Mouse (Mus musculus): Measurements from ENCODE around the gene Txndc5. TPM values are rescaled to one million over a fixed set of nuclear protein-coding genes. Genes with fewer than 3 reads are reported as not detected.

Txndc5 gene
- total and polyA plus RNA-seq, 3 experiments: 46.8 to 76.7 (median 47.1) TPM

DNA sequence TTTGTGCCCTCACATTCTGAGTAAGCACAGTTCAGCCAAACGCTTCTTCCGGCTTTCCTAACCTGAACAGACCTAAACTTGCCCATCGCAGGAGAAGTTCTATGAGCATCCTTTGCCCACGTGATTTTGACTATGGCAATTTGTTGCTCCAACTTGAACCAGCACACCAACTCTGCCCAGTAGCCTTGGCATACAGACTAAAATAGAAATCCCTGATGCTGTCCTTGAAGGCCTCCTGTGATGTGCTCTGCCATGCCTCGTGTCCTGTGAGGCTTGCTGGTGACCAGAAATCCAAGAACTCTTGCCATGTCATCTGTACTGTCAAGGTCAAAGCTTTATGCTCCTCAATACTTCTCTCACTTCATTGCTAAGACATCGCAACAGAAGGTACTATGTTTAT lies 952 bp upstream of the Txndc5 start:
- peaks cover 39% of the 10 kb centered on the region for H3K27me3 ChIP-seq (ENCODE audit: insufficient read depth, low read length)
- no peak overlapping the region for H3K4me3 ChIP-seq (ENCODE audit: low read depth, low read length)
- peaks cover 25% of the 10 kb centered on the region for H3K4me1 ChIP-seq (ENCODE audit: insufficient read depth, low read depth, low read length)
- ATAC-seq (ENCODE audit: extremely low read depth, insufficient number of reproducible peaks, low FRiP score, poor library complexity, severe bottlenecking) (no peak), DNase-seq (ENCODE audit: low spot score) (no peak)
- peaks cover 16% of the 10 kb centered on the region for H3K36me3 ChIP-seq (replicated peaks)
- TF ChIP-seq POLR2AphosphoS5 (IDR thresholded peaks at IDR 0.05; ENCODE audit: insufficient replicate concordance, low read depth, low read length): no peak
- no peak for TF ChIP-seq GATA1 (IDR thresholded peaks at IDR 0.05; ENCODE audit: borderline replicate concordance, low read length)
- TF ChIP-seq GATA2 (IDR thresholded peaks at IDR 0.05; ENCODE audit: borderline replicate concordance, low read depth, low read length): no peak
- TF ChIP-seq CTCF (IDR thresholded peaks at IDR 0.05; ENCODE audit: low read depth, low read length): no peak
- no peak for TF ChIP-seq TAL1 (conservative IDR thresholded peaks at IDR 0.05; ENCODE audit: low read depth, low read length)
- no peaks in the 10 kb centered on the region for H3K9me3 ChIP-seq (replicated peaks)

GRCm38 (mm10) chr13:38527797-38528650 lies 600 bp downstream of the Txndc5 start:
- Histone ChIP-seq H3K4me3 (ENCODE audit: low read depth, low read length) (peak overlapping the region; percentile 90), H3K4me1 (ENCODE audit: insufficient read depth, low read depth, low read length) (peaks cover 28% of the 10 kb centered on the region), H3K27me3 (ENCODE audit: insufficient read depth, low read length) (peaks cover 29% of the 10 kb centered on the region), H3K9me3 (replicated peaks) (no peaks in the 10 kb centered on the region), H3K36me3 (replicated peaks) (peaks cover 30% of the 10 kb centered on the region)
- peak; percentile 87 for DNase-seq (ENCODE audit: low spot score)
- TF ChIP-seq GATA1 (IDR thresholded peaks at IDR 0.05; ENCODE audit: borderline replicate concordance, low read length) (no peak), TAL1 (conservative IDR thresholded peaks at IDR 0.05; ENCODE audit: low read depth, low read length) (no peak), CTCF (IDR thresholded peaks at IDR 0.05; ENCODE audit: low read depth, low read length) (no peak), POLR2AphosphoS5 (IDR thresholded peaks at IDR 0.05; ENCODE audit: insufficient replicate concordance, low read depth, low read length) (no peak), GATA2 (IDR thresholded peaks at IDR 0.05; ENCODE audit: borderline replicate concordance, low read depth, low read length) (no peak)
- peak; percentile 77 for ATAC-seq (ENCODE audit: extremely low read depth, insufficient number of reproducible peaks, low FRiP score, poor library complexity, severe bottlenecking)

- Histone ChIP-seq H3K4me3 (ENCODE audit: low read depth, low read length) (peak overlapping the region; percentile 90), H3K9me3 (replicated peaks) (no peaks in the 10 kb centered on the region), H3K4me1 (ENCODE audit: insufficient read depth, low read depth, low read length) (peaks cover 29% of the 10 kb centered on the region), H3K36me3 (replicated peaks) (peaks cover 38% of the 10 kb centered on the region), H3K27me3 (ENCODE audit: insufficient read depth, low read length) (peaks cover 22% of the 10 kb centered on the region)
- ATAC-seq (ENCODE audit: extremely low read depth, insufficient number of reproducible peaks, low FRiP score, poor library complexity, severe bottlenecking) (no peak), DNase-seq (ENCODE audit: low spot score) (no peak)
- TF ChIP-seq POLR2AphosphoS5 (IDR thresholded peaks at IDR 0.05; ENCODE audit: insufficient replicate concordance, low read depth, low read length) (no peak), GATA1 (IDR thresholded peaks at IDR 0.05; ENCODE audit: borderline replicate concordance, low read length) (no peak), GATA2 (IDR thresholded peaks at IDR 0.05; ENCODE audit: borderline replicate concordance, low read depth, low read length) (no peak), CTCF (IDR thresholded peaks at IDR 0.05; ENCODE audit: low read depth, low read length) (no peak), TAL1 (conservative IDR thresholded peaks at IDR 0.05; ENCODE audit: low read depth, low read length) (no peak)
Observed at GRCm38 (mm10) chr13:38527041-38527796, 1.4 kb downstream of the Txndc5 start.

- peaks cover 49% of the 10 kb centered on the region for H3K36me3 ChIP-seq (replicated peaks)
- TF ChIP-seq POLR2AphosphoS5 (IDR thresholded peaks at IDR 0.05; ENCODE audit: insufficient replicate concordance, low read depth, low read length) (no peak), CTCF (IDR thresholded peaks at IDR 0.05; ENCODE audit: low read depth, low read length) (no peak), GATA2 (IDR thresholded peaks at IDR 0.05; ENCODE audit: borderline replicate concordance, low read depth, low read length) (no peak), GATA1 (IDR thresholded peaks at IDR 0.05; ENCODE audit: borderline replicate concordance, low read length) (no peak), TAL1 (conservative IDR thresholded peaks at IDR 0.05; ENCODE audit: low read depth, low read length) (no peak)
- no peaks in the 10 kb centered on the region for H3K9me3 ChIP-seq (replicated peaks)
- ATAC-seq (ENCODE audit: extremely low read depth, insufficient number of reproducible peaks, low FRiP score, poor library complexity, severe bottlenecking) (no peak), DNase-seq (ENCODE audit: low spot score) (no peak)
- peak overlapping the region; percentile 37; the same call in 1 of the 2 replicates for H3K4me3 ChIP-seq (ENCODE audit: low read depth, low read length)
- H3K27me3 ChIP-seq (ENCODE audit: insufficient read depth, low read length): peaks cover 15% of the 10 kb centered on the region
- peaks cover 29% of the 10 kb centered on the region for H3K4me1 ChIP-seq (ENCODE audit: insufficient read depth, low read depth, low read length)
Observed at GRCm38 (mm10) chr13:38526116-38526515, 2.5 kb downstream of the Txndc5 start.

DNA sequence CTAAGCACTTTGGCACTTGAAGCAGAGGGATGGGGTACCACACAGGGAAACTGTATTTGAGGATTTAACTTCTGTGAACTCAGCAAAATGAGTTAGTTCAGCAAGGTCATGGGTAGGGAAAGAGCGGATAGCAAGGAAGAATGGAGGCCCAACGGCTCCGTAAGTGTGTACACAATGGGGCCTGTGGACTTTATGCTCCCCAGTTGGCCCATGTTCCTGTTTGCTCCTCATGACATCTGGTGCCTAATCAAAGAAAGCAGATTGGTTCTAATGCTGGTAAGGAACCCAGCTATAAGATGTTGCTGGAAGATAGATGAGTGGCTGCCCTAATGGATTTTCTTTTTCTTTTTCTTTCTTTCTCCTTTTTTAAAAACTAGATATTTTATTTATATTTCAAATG lies 3.4 kb downstream of the Txndc5 start:
- Histone ChIP-seq H3K9me3 (replicated peaks) (no peaks in the 10 kb centered on the region), H3K4me3 (ENCODE audit: low read depth, low read length) (no peak overlapping the region), H3K4me1 (ENCODE audit: insufficient read depth, low read depth, low read length) (peaks cover 29% of the 10 kb centered on the region), H3K27me3 (ENCODE audit: insufficient read depth, low read length) (peaks cover 8% of the 10 kb centered on the region), H3K36me3 (replicated peaks) (peaks cover 58% of the 10 kb centered on the region)
- ATAC-seq (ENCODE audit: extremely low read depth, insufficient number of reproducible peaks, low FRiP score, poor library complexity, severe bottlenecking): no peak
- TF ChIP-seq TAL1 (conservative IDR thresholded peaks at IDR 0.05; ENCODE audit: low read depth, low read length) (no peak), GATA1 (IDR thresholded peaks at IDR 0.05; ENCODE audit: borderline replicate concordance, low read length) (no peak), POLR2AphosphoS5 (IDR thresholded peaks at IDR 0.05; ENCODE audit: insufficient replicate concordance, low read depth, low read length) (no peak), GATA2 (IDR thresholded peaks at IDR 0.05; ENCODE audit: borderline replicate concordance, low read depth, low read length) (no peak), CTCF (IDR thresholded peaks at IDR 0.05; ENCODE audit: low read depth, low read length) (no peak)
- DNase-seq (ENCODE audit: low spot score): no peak

- ATAC-seq (ENCODE audit: extremely low read depth, insufficient number of reproducible peaks, low FRiP score, poor library complexity, severe bottlenecking) (no peak), DNase-seq (ENCODE audit: low spot score) (no peak)
- peaks cover 21% of the 10 kb centered on the region for H3K4me1 ChIP-seq (ENCODE audit: insufficient read depth, low read depth, low read length)
- H3K27me3 ChIP-seq (ENCODE audit: insufficient read depth, low read length): no peaks in the 10 kb centered on the region
- TF ChIP-seq GATA1 (IDR thresholded peaks at IDR 0.05; ENCODE audit: borderline replicate concordance, low read length) (no peak), GATA2 (IDR thresholded peaks at IDR 0.05; ENCODE audit: borderline replicate concordance, low read depth, low read length) (no peak), TAL1 (conservative IDR thresholded peaks at IDR 0.05; ENCODE audit: low read depth, low read length) (no peak), POLR2AphosphoS5 (IDR thresholded peaks at IDR 0.05; ENCODE audit: insufficient replicate concordance, low read depth, low read length) (no peak), CTCF (IDR thresholded peaks at IDR 0.05; ENCODE audit: low read depth, low read length) (no peak)
- H3K4me3 ChIP-seq (ENCODE audit: low read depth, low read length): no peak overlapping the region
- H3K9me3 ChIP-seq (replicated peaks): no peaks in the 10 kb centered on the region
- peaks cover 78% of the 10 kb centered on the region for H3K36me3 ChIP-seq (replicated peaks)
Observed at GRCm38 (mm10) chr13:38523231-38523630, 5.4 kb downstream of the Txndc5 start.

All from G1E (cell line).